Mouse (Mus musculus): ENCODE data around the gene Olfr688.

The Olfr688 gene

DNA sequence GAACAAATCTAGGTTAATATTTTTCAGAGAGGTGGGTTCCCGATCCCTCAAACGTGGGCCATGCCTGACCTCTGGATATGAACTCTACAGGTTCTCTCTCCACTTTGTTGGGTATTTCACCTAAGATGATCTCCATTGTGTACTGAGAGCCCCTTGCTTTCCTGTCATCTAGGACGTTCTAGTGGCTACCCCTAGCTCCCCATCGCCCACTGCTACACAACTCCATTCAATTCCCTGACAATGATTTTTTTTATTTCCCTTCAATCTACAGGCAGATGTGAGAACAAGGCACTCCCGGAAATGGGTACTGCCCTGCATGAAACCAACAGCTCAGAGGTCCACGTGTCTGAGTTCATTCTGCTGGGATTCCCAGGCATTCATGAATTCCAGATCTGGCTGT is at the start of gene Olfr688:
Olfr688 (plus strand) TSS at position 301 of the 400 bp plus-strand sequence.
- in situ Hi-C loops (cut with MboI; ENCODE audit: low pct_unique_long_range_greater_than_20kb in 1 of 2, low sequenced_read_pairs in 2 of 2, unreplicated experiment in 1 of 2) = no loop called here

DNA sequence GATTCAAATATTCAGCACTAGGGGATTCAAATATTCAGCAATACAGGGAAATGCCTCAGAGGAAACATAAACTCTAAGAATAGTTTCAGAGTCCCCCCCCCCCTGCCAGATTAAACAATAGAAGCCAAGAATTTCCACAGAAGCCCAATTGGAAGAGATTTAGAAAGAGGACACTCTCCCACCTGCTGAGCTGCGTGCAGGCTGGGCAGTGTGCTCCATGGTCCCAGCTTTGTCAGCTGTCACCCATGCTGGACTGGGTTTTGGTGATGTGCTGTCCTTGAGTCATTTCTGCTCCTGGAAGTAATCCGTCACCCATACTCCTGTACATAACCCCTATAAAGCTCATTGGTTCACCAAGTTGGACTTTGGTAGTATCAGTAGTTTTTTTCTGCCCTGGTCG is 40.2 kb upstream of the Olfr688 start:
- in situ Hi-C loops (cut with MboI; ENCODE audit: low pct_unique_long_range_greater_than_20kb in 1 of 2, low sequenced_read_pairs in 2 of 2, unreplicated experiment in 1 of 2) = loop anchor here (25.0 kb wide), 1 partner anchor 265 kb away; no protein-coding TSS in a partner anchor

DNA sequence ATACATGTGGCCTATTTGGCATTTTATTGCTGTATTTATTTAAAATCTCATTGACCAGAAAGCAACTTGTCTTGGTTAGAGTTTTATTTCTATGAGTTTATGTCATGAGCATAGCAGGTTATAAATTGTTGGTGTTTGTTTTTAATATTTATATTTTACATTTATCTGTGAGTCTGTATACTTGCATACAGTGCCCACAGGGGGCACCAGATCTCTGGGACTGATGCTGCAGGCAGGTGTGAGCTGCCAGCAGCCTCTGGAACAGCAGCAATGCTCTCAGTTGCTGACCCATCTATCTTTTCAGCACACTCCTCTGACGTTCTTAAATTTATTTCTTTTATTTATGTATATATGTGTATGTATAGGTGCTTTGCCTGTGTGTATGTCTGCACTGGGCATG is 39.7 kb upstream of the Olfr688 start:
- in situ Hi-C loops (cut with MboI; ENCODE audit: low pct_unique_long_range_greater_than_20kb in 1 of 2, low sequenced_read_pairs in 2 of 2, unreplicated experiment in 1 of 2) = loop anchor here (25.0 kb wide), 1 partner anchor 264 kb away; no protein-coding TSS in a partner anchor

DNA sequence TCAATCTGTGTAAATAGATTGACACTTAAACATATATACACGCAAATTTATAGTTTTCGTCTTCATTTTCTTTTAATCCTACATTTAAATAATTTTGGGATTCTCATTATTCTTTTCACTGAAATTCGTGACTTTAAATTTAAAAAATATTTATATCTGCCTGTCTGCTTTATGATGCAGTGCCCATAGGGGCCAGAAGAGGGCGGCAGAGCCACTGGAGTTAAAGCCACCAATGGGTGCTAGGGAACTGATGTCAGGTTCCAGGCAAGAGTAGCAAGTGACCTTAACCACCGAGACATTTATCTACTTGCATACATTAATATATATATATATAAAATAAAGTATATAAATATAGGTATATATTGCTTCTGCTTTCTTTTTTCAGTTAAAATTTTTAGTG is 31.2 kb upstream of the Olfr688 start:
- in situ Hi-C loops (cut with MboI; ENCODE audit: low pct_unique_long_range_greater_than_20kb in 1 of 2, low sequenced_read_pairs in 2 of 2, unreplicated experiment in 1 of 2) = no loop called here

DNA sequence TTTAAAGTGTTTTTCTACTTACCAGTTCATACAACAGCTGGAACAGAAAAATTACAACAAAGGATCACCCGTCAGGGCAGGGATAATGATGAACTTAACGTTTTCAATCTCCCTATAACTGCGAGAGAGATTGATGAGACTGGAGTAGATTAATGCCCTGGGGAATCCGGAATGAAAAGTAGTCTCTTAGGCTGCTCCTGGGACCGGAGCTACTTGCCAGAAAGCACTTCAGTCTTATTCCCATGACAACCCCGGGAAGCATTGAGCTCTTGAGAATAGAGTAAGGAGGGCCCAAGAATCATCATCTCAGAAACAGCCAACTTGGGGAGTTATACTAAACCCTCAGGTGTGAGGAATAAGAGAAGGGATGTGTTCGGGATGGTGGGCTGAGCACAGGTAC is 15.5 kb upstream of the Olfr688 start:
- in situ Hi-C loops (cut with MboI; ENCODE audit: low pct_unique_long_range_greater_than_20kb in 1 of 2, low sequenced_read_pairs in 2 of 2, unreplicated experiment in 1 of 2) = no loop called here

DNA sequence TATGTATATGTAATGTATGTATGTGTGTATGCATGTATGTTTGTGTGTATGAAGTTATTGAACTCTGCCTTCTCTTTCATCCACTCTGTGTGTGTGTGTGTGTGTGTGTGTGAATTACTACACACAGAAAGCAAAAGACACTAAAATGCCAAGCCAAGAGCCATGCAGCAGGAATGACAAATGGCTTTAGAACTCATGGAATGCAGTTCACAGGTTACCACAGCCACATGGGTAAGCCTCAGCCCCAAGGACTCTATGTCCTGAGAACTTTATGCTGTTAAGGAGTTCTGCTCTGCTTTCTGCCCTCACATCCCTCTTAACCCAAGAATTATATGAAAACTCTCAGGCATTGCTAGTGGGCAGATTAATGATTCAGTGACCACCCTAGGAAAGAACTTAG is 2.2 kb downstream of the Olfr688 start:
- in situ Hi-C loops (cut with MboI; ENCODE audit: low pct_unique_long_range_greater_than_20kb in 1 of 2, low sequenced_read_pairs in 2 of 2, unreplicated experiment in 1 of 2) = no loop called here

DNA sequence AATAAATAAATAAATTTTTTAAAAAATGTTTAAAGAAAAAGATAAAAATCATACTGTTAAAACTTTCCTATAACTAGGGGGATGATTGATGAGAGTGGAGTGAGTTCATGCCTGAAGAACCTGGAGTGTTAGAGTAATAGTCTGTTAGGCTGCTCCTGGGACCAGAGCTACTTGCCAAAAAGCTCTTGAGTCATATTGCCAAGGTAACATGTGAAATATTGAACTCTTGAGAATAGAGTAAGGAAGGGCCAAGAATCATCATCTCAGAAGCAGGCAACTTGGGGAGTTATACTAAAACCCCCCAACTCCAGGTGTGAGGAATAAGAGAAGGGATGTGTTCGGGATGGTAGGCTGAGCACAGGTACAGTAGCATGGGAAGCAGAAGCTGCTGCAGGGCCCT is 23.0 kb downstream of the Olfr688 start, which contains the start of gene Olfr689:
Olfr689 (plus strand) TSS at position 301 of the 400 bp plus-strand sequence.
- in situ Hi-C loops (cut with MboI; ENCODE audit: low pct_unique_long_range_greater_than_20kb in 1 of 2, low sequenced_read_pairs in 2 of 2, unreplicated experiment in 1 of 2) = no loop called here

DNA sequence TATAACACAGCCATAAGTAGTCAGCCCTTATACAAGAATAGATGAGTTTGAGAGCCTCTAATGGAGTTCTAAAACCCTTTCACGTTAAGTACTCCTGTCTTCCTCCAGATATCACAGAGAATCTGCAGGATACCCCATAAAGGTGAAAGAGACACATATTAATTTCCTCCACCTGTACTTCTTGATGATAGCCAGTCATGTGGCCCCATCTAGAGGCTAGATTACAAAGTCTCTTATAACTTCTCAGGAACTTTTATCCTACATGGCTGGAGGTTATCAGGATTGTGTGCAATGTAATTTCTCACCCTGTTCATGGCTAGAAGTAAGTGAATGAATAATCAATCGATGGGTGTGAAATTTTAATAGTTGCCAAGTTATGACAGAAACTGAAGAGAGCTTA is 37.4 kb downstream of the Olfr688 start:
- in situ Hi-C loops (cut with MboI; ENCODE audit: low pct_unique_long_range_greater_than_20kb in 1 of 2, low sequenced_read_pairs in 2 of 2, unreplicated experiment in 1 of 2) = no loop called here

DNA sequence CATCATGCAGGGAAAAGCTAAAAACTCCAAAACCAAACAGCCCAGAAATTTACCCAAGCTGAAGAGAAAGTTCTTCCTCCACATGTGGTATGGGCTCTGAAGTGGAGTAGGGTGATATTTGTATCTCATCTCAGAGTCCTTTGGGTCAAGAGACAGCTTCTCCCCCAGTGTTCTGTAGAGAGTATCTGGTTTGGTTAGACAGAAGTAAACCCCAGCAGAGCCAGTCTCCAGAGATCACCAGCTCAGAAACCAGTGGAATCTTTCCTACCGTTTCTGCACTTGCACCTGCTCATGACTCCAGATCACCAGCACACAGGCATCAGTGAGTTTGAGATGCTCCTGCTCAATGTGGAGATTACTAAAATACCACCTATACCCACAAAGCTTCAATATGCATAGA is 46.1 kb downstream of the Olfr688 start, which contains the start of gene Olfr690:
Olfr690 (minus strand) TSS at position 101 of the 400 bp plus-strand sequence.
- in situ Hi-C loops (cut with MboI; ENCODE audit: low pct_unique_long_range_greater_than_20kb in 1 of 2, low sequenced_read_pairs in 2 of 2, unreplicated experiment in 1 of 2) = no loop called here
